ENCODE assay signal across 8 mouse cellular contexts in the genomic region with DNA sequence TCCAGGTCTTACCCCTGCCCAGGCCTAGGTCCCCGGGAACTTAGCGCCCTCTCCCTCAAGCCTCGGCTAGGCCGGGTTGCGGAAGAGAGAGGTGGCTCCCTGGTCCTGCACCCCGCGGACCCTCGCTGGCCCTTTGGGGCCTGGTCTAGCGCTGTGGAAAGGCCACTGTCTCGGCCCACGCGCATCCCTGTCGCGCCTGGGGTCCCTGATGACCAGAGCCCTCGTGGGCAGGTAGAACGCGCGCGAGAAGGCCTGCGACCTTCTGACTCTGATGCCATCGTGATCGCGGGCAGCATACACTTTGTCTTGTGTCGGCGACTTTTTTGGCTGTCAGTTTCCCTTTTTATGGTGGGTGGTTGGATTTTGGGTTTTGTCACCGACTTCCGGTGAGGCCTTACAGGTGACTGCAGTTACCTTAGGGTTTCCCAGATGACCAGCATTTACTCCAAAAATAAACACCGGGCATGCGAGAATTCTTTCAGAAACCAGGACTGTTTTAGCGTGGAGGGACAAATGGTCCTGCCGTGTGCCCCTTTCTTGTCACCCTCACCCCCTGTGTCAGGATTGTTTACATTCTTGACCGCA. TPM values are rescaled to one million over a fixed set of nuclear protein-coding genes. Genes with fewer than 3 reads are reported as not detected.
DNase-seq lines count a peak whose midpoint lies in the region; ATAC-seq and TF ChIP-seq lines count a peak whose summit lies in the region.

A gene (minus strand): TSS at position 223 of the 585 bp plus-strand sequence.

- peak within 1 kb of the TSS; percentile 44 for H3ac ChIP-seq in myocyte (ENCODE audit: control insufficient read depth, insufficient read length)

- no peak for DNase-seq in cerebellum, adult 8-10 months
- DNase-seq in lung, embryonic 14.5 days, result peak; percentile 49
- no peak for DNase-seq in lung, postnatal 25 days (ENCODE audit: low spot score)
- DNase-seq in ovary, adult 18-20 months (ENCODE audit: low spot score), result no peak

- TF ChIP-seq POLR2A in myocyte (IDR thresholded peaks at IDR 0.05; ENCODE audit: insufficient read length, low read depth), result no peak

- H3K4me3 ChIP-seq in lung, embryonic 14.5 days (ENCODE audit: low read depth, low read length), result peak within 1 kb of the TSS; percentile 95
- peak within 1 kb of the TSS; percentile 93 for H3K4me3 ChIP-seq in forebrain, embryonic 12.5 days (replicated peaks)
- peak within 1 kb of the TSS; percentile 81 for H3K4me3 ChIP-seq in limb, embryonic 15.5 days
- H3K4me3 ChIP-seq in myocyte, result peak within 1 kb of the TSS; percentile 94

- H3K4me1 ChIP-seq in lung, embryonic 14.5 days (ENCODE audit: insufficient read depth), result 0 out of 2 replicates have a peak, but pooled peaks cover 2% of the 10 kb centered on the region
- peaks cover 16% of the 10 kb centered on the region for H3K4me1 ChIP-seq in forebrain, embryonic 12.5 days
- H3K4me1 ChIP-seq in limb, embryonic 15.5 days, result peaks cover 15% of the 10 kb centered on the region; the same call in 1 of the 2 replicates

- under 1% methylated on average over 31 of the region's 32 CpGs for WGBS in lung, embryonic 14.5 days
- 2% methylated on average over 32 of the region's 32 CpGs for WGBS in forebrain, embryonic 12.5 days
- under 1% methylated on average over 32 of the region's 32 CpGs for WGBS in limb, embryonic 15.5 days

- H3K36me3 ChIP-seq in lung, embryonic 14.5 days (ENCODE audit: insufficient read depth), result 0 out of 2 replicates have a peak, but pooled peaks cover under 1% of the 10 kb centered on the region
- 0 out of 2 replicates have a peak, but pooled peaks cover 5% of the 10 kb centered on the region for H3K36me3 ChIP-seq in forebrain, embryonic 12.5 days (replicated peaks)
- H3K36me3 ChIP-seq in limb, embryonic 15.5 days, result peaks cover 5% of the 10 kb centered on the region
- no peaks in the 10 kb centered on the region for H3K36me3 ChIP-seq in myocyte (ENCODE audit: control insufficient read depth, insufficient read depth)

- H3K79me2 ChIP-seq in myocyte (ENCODE audit: control insufficient read depth, insufficient read depth), result peaks cover 18% of the 10 kb centered on the region

- ATAC-seq in cerebellum, adult (ENCODE audit: insufficient number of reproducible peaks, low FRiP score, low TSS enrichment), result peak; percentile 45; the same call in 1 of the 2 replicates
- ATAC-seq in lung, embryonic 14.5 days (ENCODE audit: insufficient read depth), result no peak; the same call in 1 of the 2 replicates
- peak; percentile 73 for ATAC-seq in forebrain, embryonic 12.5 days (ENCODE audit: low FRiP score)
- ATAC-seq in limb, embryonic 15.5 days (ENCODE audit: insufficient number of reproducible peaks, low FRiP score, low TSS enrichment, low read depth), result peak; percentile 32

- no peak for TF ChIP-seq CTCF in lung, embryonic 14.5 days (IDR thresholded peaks at IDR 0.05; ENCODE audit: low read depth)

- H3K27me3 ChIP-seq in lung, embryonic 14.5 days (ENCODE audit: insufficient read depth, low read length), result no peaks in the 10 kb centered on the region
- no peaks in the 10 kb centered on the region for H3K27me3 ChIP-seq in forebrain, embryonic 12.5 days
- H3K27me3 ChIP-seq in limb, embryonic 15.5 days, result no peaks in the 10 kb centered on the region
- H3K27me3 ChIP-seq in myocyte (ENCODE audit: control insufficient read depth, insufficient read depth, insufficient read length), result peaks cover under 1% of the 10 kb centered on the region

- peak within 1 kb of the TSS; percentile 77 for H3K4me2 ChIP-seq in lung, embryonic 14.5 days
- peak within 1 kb of the TSS; percentile 83 for H3K4me2 ChIP-seq in forebrain, embryonic 12.5 days
- H3K4me2 ChIP-seq in limb, embryonic 15.5 days, result peak within 1 kb of the TSS; percentile 75
- H3K4me2 ChIP-seq in myocyte (ENCODE audit: low read depth), result peak within 1 kb of the TSS; percentile 87

- H3K9ac ChIP-seq in lung, embryonic 14.5 days, result peak within 1 kb of the TSS; percentile 89
- peak within 1 kb of the TSS; percentile 95 for H3K9ac ChIP-seq in forebrain, embryonic 12.5 days
- H3K9ac ChIP-seq in limb, embryonic 15.5 days, result peak within 1 kb of the TSS; percentile 91

- H3K9me3 ChIP-seq in lung, embryonic 14.5 days (ENCODE audit: low read depth, low read length), result no peaks in the 10 kb centered on the region
- H3K9me3 ChIP-seq in forebrain, embryonic 12.5 days, result no peaks in the 10 kb centered on the region
- H3K9me3 ChIP-seq in limb, embryonic 15.5 days, result no peaks in the 10 kb centered on the region

- peak within 1 kb of the TSS; percentile 68 for H3K27ac ChIP-seq in lung, embryonic 14.5 days (ENCODE audit: low read depth)
- peak within 1 kb of the TSS; percentile 59; the same call in 1 of the 2 replicates for H3K27ac ChIP-seq in forebrain, embryonic 12.5 days
- H3K27ac ChIP-seq in limb, embryonic 15.5 days, result peak within 1 kb of the TSS; percentile 44

TF ChIP-seq in myocyte, 11 proteins besides CTCF, POLR2A, EP300 and RAD21:
- no peak for TF ChIP-seq SRF (IDR thresholded peaks at IDR 0.05; ENCODE audit: control insufficient read depth, insufficient read length, low read depth)
- TF ChIP-seq TCF3 (IDR thresholded peaks at IDR 0.05; ENCODE audit: insufficient read length, low read depth), result no peak
- TF ChIP-seq MYOD1 (IDR thresholded peaks at IDR 0.05; ENCODE audit: control insufficient read depth in 1 of 3, insufficient read length in 2 of 3, low read depth in 2 of 3), result no peak
- no peak for TF ChIP-seq MYOG (IDR thresholded peaks at IDR 0.05; ENCODE audit: control insufficient read depth in 1 of 3, insufficient read depth in 1 of 3, insufficient read length in 2 of 3, low read depth in 2 of 3)
- no peak for TF ChIP-seq REST (IDR thresholded peaks at IDR 0.05; ENCODE audit: insufficient read depth, insufficient read length)
- TF ChIP-seq MAX (IDR thresholded peaks at IDR 0.05; ENCODE audit: low read depth), result no peak
- TF ChIP-seq E2F4 (IDR thresholded peaks at IDR 0.05; ENCODE audit: insufficient read depth), result no peak
- no peak for TF ChIP-seq CEBPB (IDR thresholded peaks at IDR 0.05; ENCODE audit: insufficient read depth, poor library complexity, severe bottlenecking)
- TF ChIP-seq USF1 (IDR thresholded peaks at IDR 0.05; ENCODE audit: low read depth), result no peak
- TF ChIP-seq TCF12 (IDR thresholded peaks at IDR 0.05; ENCODE audit: insufficient read depth, poor library complexity, severe bottlenecking), result no peak
- TF ChIP-seq POLR2AphosphoS2 (IDR thresholded peaks at IDR 0.05; ENCODE audit: insufficient read length, low read depth), result no peak

RNA-seq across cellular contexts. Expression of the gene that starts here (rescaled TPM):
- polyA plus RNA-seq in lung, embryonic 14.5 days (2014; fragmentation: Nextera tagmentation; extraction: Ambion mirVana), result 1.9 and 2.1 TPM in 2 replicates
- 2.4 and 2.7 TPM in 2 replicates for polyA plus RNA-seq in forebrain, embryonic 12.5 days (2016; fragmentation: Nextera tagmentation; extraction: Ambion mirVana)
- 2.3 TPM in 2 replicates for polyA plus RNA-seq in limb, embryonic 15.5 days (2015; fragmentation: Nextera tagmentation; extraction: Ambion mirVana)
- 0.19 TPM for polyA plus RNA-seq in myocyte (2012; fragmentation: generic; extraction: Trizol)
